Mouse (Mus musculus): Measurements from ENCODE around the gene Sipa1l1. TPM values are rescaled to one million over a fixed set of nuclear protein-coding genes. Genes with fewer than 3 reads are reported as not detected.
A peak's percentile ranks its signal among the peaks of the same experiment; 100 is the strongest.

The Sipa1l1 gene
- polyA plus RNA-seq, 1 experiment from 2014 or later, result 29.4 TPM

GRCm38 (mm10) chr12:82196213-82196612 lies 27.1 kb downstream of the Sipa1l1 start:
- WGBS, result 89% methylated on average over 2 of the region's 2 CpGs
- no peaks in the 10 kb centered on the region for H3K36me3 ChIP-seq
- no peak for ATAC-seq (ENCODE audit: borderline replicate concordance, extremely low read depth, low FRiP score, low TSS enrichment)
- no peak overlapping the region for H3K4me3 ChIP-seq
- no peaks in the 10 kb centered on the region for H3K27me3 ChIP-seq
- H3K9me3 ChIP-seq, result no peaks in the 10 kb centered on the region
- no peak overlapping the region for H3K27ac ChIP-seq
- no peak overlapping the region for H3K9ac ChIP-seq
- peaks cover 54% of the 10 kb centered on the region for H3K4me1 ChIP-seq
- no peak overlapping the region for H3K4me2 ChIP-seq

GRCm38 (mm10) chr12:82196615-82197146 lies 27.6 kb downstream of the Sipa1l1 start:
- Histone ChIP-seq H3K27ac (no peak overlapping the region), H3K4me3 (no peak overlapping the region), H3K9ac (no peak overlapping the region), H3K36me3 (no peaks in the 10 kb centered on the region), H3K4me1 (peaks cover 52% of the 10 kb centered on the region), H3K27me3 (no peaks in the 10 kb centered on the region), H3K4me2 (no peak overlapping the region), H3K9me3 (no peaks in the 10 kb centered on the region)
- 0 out of 2 replicates have a peak, but pooled peaks have one; percentile 35 for ATAC-seq (ENCODE audit: borderline replicate concordance, extremely low read depth, low FRiP score, low TSS enrichment)
- WGBS, result 28% methylated on average over 7 of the region's 7 CpGs

DNA sequence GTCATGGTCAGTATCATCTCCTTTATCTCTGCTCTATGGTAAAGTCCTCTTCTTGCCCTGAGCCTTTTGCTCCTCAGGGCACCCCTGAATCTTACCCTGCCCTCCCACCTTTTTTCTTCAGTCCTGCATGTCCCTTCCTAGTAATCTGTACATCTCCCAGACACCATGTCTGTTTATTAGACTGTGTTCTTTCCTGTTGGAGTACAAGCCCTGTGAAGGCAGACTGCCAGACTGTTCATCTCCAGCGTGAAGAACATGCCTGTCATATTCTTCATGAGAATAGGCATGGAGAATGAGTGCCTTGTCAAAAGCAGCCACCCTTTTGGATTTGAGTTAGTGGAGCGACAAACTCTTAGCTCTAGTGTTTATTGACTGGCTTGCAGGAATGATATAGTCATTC lies 28.1 kb downstream of the Sipa1l1 start:
- 24% methylated on average over 2 of the region's 2 CpGs for WGBS

DNA sequence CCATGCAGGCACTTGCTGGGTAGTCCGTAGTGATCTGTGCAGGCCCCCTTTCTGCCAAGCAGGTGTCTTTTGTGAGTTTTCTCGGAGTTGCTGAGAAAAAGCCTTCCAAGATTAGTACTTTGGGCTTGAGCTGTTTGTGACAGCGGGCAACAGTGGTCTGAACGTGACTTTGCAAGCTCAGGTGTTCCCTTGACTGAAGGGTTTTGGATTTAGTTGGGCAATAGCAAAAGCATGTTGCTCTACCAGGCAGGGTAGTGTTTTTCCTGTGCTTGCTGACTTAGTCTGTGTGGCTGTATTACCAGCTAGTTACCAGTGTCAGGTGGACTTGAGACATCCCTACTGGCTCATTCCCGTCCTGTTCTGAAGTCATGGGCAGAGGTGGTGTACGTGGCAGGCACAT lies 30.2 kb downstream of the Sipa1l1 start:
- Histone ChIP-seq H3K4me1 (peaks cover 34% of the 10 kb centered on the region), H3K9me3 (no peaks in the 10 kb centered on the region), H3K4me2 (no peak overlapping the region), H3K4me3 (no peak overlapping the region), H3K27me3 (no peaks in the 10 kb centered on the region), H3K27ac (no peak overlapping the region), H3K9ac (no peak overlapping the region), H3K36me3 (no peaks in the 10 kb centered on the region)
- no peak for ATAC-seq (ENCODE audit: borderline replicate concordance, extremely low read depth, low FRiP score, low TSS enrichment)
- 79% methylated on average over 6 of the region's 6 CpGs for WGBS

More for the DNA sequence above, 28.1 kb downstream of the Sipa1l1 start:
- Histone ChIP-seq H3K4me3 (no peak overlapping the region), H3K27me3 (no peaks in the 10 kb centered on the region), H3K9me3 (no peaks in the 10 kb centered on the region), H3K36me3 (no peaks in the 10 kb centered on the region), H3K4me1 (peaks cover 49% of the 10 kb centered on the region), H3K4me2 (no peak overlapping the region), H3K9ac (no peak overlapping the region), H3K27ac (no peak overlapping the region)
- peak; percentile 55; the same call in 1 of the 2 replicates for ATAC-seq (ENCODE audit: borderline replicate concordance, extremely low read depth, low FRiP score, low TSS enrichment)

DNA sequence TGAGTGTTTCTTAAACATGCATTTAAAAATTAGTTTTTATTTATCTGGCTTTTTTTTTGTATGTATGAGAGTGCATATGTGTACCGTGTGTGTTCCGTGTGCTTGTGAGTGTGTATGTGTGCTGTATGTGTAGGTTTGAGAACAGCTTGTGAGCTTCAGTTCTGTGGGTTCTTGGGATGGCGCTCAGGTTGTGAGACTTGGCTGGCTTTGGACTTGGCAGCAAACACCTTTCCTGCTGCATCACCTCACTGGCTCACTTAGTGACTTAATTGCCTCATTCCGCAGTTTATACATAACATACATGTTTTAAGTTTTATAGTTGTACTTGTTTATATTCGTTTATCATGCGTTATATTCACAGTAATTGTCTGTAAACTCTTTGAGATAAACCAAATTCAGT lies 35.0 kb downstream of the Sipa1l1 start:
- 82% methylated on average over 6 of the region's 6 CpGs for WGBS
- Histone ChIP-seq H3K27me3 (no peaks in the 10 kb centered on the region), H3K4me3 (no peak overlapping the region), H3K36me3 (no peaks in the 10 kb centered on the region), H3K27ac (no peak overlapping the region), H3K9me3 (no peaks in the 10 kb centered on the region), H3K4me1 (0 out of 2 replicates have a peak, but pooled peaks cover 8% of the 10 kb centered on the region), H3K9ac (no peak overlapping the region), H3K4me2 (no peak overlapping the region)
- no peak for ATAC-seq (ENCODE audit: borderline replicate concordance, extremely low read depth, low FRiP score, low TSS enrichment)

GRCm38 (mm10) chr12:82206857-82207647 lies 37.9 kb downstream of the Sipa1l1 start:
- H3K9ac ChIP-seq, result no peak overlapping the region
- H3K4me3 ChIP-seq, result no peak overlapping the region
- no peaks in the 10 kb centered on the region for H3K36me3 ChIP-seq
- no peaks in the 10 kb centered on the region for H3K27me3 ChIP-seq
- no peak overlapping the region for H3K27ac ChIP-seq
- no peak for ATAC-seq (ENCODE audit: borderline replicate concordance, extremely low read depth, low FRiP score, low TSS enrichment)
- no peak overlapping the region for H3K4me2 ChIP-seq
- no peaks in the 10 kb centered on the region for H3K9me3 ChIP-seq
- peaks cover 9% of the 10 kb centered on the region; the same call in 1 of the 2 replicates for H3K4me1 ChIP-seq
- WGBS, result 81% methylated on average over 8 of the region's 8 CpGs

GRCm38 (mm10) chr12:82208046-82208445 lies 38.9 kb downstream of the Sipa1l1 start:
- no peaks in the 10 kb centered on the region for H3K9me3 ChIP-seq
- 73% methylated on average over 3 of the region's 3 CpGs for WGBS
- H3K4me2 ChIP-seq, result no peak overlapping the region
- H3K27ac ChIP-seq, result no peak overlapping the region
- H3K4me1 ChIP-seq, result peaks cover 9% of the 10 kb centered on the region; the same call in 1 of the 2 replicates
- no peaks in the 10 kb centered on the region for H3K36me3 ChIP-seq
- ATAC-seq (ENCODE audit: borderline replicate concordance, extremely low read depth, low FRiP score, low TSS enrichment), result no peak
- H3K4me3 ChIP-seq, result no peak overlapping the region
- H3K9ac ChIP-seq, result no peak overlapping the region
- H3K27me3 ChIP-seq, result no peaks in the 10 kb centered on the region

DNA sequence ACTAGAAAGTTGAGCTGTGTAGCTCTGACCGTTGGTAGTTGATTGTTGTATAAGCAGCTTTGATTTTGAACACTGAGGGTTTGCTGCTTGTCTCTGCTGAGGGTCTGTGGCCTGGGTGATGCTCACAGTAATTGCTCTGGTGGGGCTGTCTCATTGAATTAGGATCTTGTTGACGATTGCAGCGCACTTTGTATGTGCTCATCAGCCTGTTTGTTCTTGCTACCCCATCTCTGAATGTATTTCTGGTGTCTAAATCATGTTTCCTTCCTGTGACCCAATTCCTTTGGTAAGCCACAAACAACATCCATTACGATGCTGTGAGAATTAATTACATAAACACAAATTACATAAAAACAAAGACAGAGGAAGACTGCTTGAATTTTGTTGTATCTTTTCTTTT lies 39.5 kb downstream of the Sipa1l1 start:
- H3K4me1 ChIP-seq, result peaks cover 9% of the 10 kb centered on the region; the same call in 1 of the 2 replicates
- 83% methylated on average over 4 of the region's 4 CpGs for WGBS
- ATAC-seq (ENCODE audit: borderline replicate concordance, extremely low read depth, low FRiP score, low TSS enrichment), result no peak
- no peak overlapping the region for H3K4me2 ChIP-seq
- H3K36me3 ChIP-seq, result no peaks in the 10 kb centered on the region
- H3K27ac ChIP-seq, result no peak overlapping the region
- no peak overlapping the region for H3K4me3 ChIP-seq
- H3K27me3 ChIP-seq, result no peaks in the 10 kb centered on the region
- no peak overlapping the region for H3K9ac ChIP-seq
- no peaks in the 10 kb centered on the region for H3K9me3 ChIP-seq

DNA sequence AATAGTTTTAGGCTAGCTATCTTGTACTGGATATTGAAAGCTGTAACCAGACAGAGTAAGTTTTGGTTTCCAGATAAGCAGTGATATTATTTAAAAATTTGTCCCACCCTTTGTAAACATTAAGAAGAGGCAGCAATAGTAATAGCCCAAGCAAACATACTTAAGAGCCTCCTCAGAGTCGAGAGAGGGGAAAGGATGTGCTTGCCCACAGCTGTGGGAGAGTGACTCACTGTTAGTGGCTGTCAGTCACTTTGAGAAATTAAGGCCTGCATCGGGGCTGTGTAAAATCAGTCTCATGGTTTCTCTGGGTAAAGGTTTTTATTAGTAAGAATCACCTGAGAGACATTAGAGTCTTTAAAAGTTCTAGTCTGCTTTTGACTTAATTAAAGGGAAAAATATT lies 40.6 kb downstream of the Sipa1l1 start:
- H3K36me3 ChIP-seq, result no peaks in the 10 kb centered on the region
- peaks cover 9% of the 10 kb centered on the region for H3K4me1 ChIP-seq
- no peak for ATAC-seq (ENCODE audit: borderline replicate concordance, extremely low read depth, low FRiP score, low TSS enrichment)
- H3K4me2 ChIP-seq, result no peak overlapping the region
- H3K9me3 ChIP-seq, result no peaks in the 10 kb centered on the region
- no peak overlapping the region for H3K9ac ChIP-seq
- no peak overlapping the region for H3K4me3 ChIP-seq
- H3K27ac ChIP-seq, result no peak overlapping the region
- no peaks in the 10 kb centered on the region for H3K27me3 ChIP-seq
- WGBS, result 15% methylated on average over 2 of the region's 2 CpGs

DNA sequence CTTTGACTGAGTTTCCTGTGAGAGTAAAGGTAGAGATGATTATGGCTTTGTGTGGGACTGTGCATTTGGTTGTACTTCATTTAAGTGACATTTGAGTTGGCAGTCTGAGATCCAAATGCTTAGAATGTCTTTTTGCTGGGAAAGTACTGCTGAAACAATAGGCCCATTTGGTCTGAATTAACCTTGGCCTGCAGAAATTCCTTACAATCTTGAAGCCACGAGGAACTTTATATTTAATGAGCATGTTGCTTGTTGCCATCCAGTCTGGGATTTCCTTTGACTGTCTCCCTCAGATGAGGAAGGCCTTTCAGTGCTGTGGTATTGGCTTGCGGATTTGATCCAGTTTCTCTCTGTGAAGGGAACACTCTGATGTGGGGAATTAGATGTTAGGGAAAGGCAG lies 43.9 kb downstream of the Sipa1l1 start:
- no peaks in the 10 kb centered on the region for H3K36me3 ChIP-seq
- 67% methylated on average over 2 of the region's 2 CpGs for WGBS
- H3K4me2 ChIP-seq, result no peak overlapping the region
- H3K27ac ChIP-seq, result no peak overlapping the region
- H3K4me1 ChIP-seq, result peaks cover 9% of the 10 kb centered on the region
- no peak overlapping the region for H3K9ac ChIP-seq
- ATAC-seq (ENCODE audit: borderline replicate concordance, extremely low read depth, low FRiP score, low TSS enrichment), result no peak
- no peaks in the 10 kb centered on the region for H3K9me3 ChIP-seq
- H3K4me3 ChIP-seq, result no peak overlapping the region
- no peaks in the 10 kb centered on the region for H3K27me3 ChIP-seq

DNA sequence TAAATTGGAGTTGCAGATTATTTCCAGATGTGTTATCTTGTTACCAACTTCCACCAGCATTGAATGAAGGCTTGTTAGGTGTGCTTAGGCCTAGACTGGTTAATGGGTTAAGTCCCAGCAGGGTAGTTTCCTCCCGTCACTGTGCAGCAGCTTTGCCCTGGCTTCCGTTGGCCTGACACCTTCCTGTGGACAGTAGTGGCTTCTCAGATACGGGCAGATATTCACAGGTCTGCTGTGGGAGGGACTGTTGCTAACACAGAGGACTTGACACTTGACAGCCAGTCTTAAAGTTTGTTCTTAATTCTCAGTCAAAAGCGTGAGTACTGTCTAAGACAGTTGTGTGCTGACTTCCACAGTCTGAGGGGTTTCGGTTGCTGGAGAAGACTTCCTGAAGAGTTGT lies 45.8 kb downstream of the Sipa1l1 start:
- Histone ChIP-seq H3K9ac (no peak overlapping the region), H3K36me3 (no peaks in the 10 kb centered on the region), H3K27me3 (no peaks in the 10 kb centered on the region), H3K9me3 (no peaks in the 10 kb centered on the region), H3K4me2 (no peak overlapping the region), H3K4me3 (no peak overlapping the region), H3K27ac (no peak overlapping the region), H3K4me1 (peaks cover 9% of the 10 kb centered on the region; the same call in 1 of the 2 replicates)
- no peak for ATAC-seq (ENCODE audit: borderline replicate concordance, extremely low read depth, low FRiP score, low TSS enrichment)
- WGBS, result 55% methylated on average over 5 of the region's 5 CpGs

DNA sequence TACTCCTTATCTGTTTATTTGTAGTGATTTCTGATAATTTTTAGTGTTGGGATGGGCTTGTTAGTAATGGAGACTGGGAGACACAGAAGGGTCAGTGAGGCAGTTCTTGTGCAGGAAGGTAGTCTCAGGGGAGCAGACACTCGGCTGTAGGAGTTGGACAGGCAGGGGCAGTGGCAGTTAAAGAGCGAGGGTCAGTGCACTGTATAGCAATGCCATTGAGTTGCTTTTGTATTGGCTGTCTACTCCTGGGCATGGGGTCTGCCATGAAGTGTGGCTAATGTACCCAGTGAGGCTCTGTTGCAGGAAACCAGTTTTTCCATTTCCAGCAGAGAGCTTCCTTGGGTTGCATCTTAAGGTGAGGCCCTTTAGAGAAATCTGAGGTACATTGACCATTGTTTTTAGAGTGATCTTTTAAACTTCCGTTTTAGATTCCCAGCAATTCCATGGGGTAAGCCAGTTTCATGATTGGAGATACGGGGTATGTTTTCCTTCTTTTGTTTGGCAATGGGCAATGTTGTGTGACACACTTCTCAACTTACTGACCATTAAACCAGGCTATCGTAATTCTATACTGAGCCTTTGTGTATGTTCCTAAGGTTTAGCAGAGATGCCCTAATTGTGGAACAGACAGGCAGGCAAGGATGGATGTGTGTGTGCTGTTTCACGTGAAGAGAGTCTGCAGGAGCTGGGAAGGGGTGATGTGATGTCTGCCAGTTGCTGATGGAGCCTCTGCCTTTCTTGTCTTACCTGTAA lies 47.9 kb downstream of the Sipa1l1 start:
- Histone ChIP-seq H3K4me1 (peaks cover 9% of the 10 kb centered on the region; the same call in 1 of the 2 replicates), H3K27ac (no peak overlapping the region), H3K27me3 (no peaks in the 10 kb centered on the region), H3K9me3 (no peaks in the 10 kb centered on the region), H3K4me3 (no peak overlapping the region), H3K4me2 (no peak overlapping the region), H3K36me3 (no peaks in the 10 kb centered on the region), H3K9ac (no peak overlapping the region)
- no peak for ATAC-seq (ENCODE audit: borderline replicate concordance, extremely low read depth, low FRiP score, low TSS enrichment)
- 74% methylated on average over 6 of the region's 6 CpGs for WGBS

Data from lung, embryonic 15.5 days (tissue).